Mouse (Mus musculus) intestine, embryonic 15.5 days (tissue): ENCODE measurements around the gene Fmo1. TPM values are rescaled to one million over a fixed set of nuclear protein-coding genes. Genes with fewer than 3 reads are reported as not detected.

Source experiments
- polyA plus RNA-seq: library from polyadenylated mRNA; unstranded; fragments of >200 nt; fragmentation: Nextera tagmentation; extraction: Ambion mirVana; gene quantifications from 2 replicates; pipeline ENCODE4 v1.2.1, GENCODE M21; 2015

Gene Fmo1
- polyA plus RNA-seq, 1 experiment from 2014 or later = 20.4 TPM

Other genes with a start within 250 kb of the Fmo1 start
- 0.10 and 0.21 TPM in 2 replicates for gene Myoc, start 227.5 kb downstream of the Fmo1 start, polyA plus RNA-seq
- not detected in 2 replicates for gene Myocos, start 208.4 kb downstream of the Fmo1 start, polyA plus RNA-seq
- gene Prrc2c, start 126.1 kb downstream of the Fmo1 start, polyA plus RNA-seq = 130 and 139 TPM in 2 replicates
- gene Fmo4, start 52.6 kb downstream of the Fmo1 start, polyA plus RNA-seq = 6.8 and 7.4 TPM in 2 replicates
- 2.5 and 2.9 TPM in 2 replicates for gene Fmo2, start 32.1 kb upstream of the Fmo1 start, polyA plus RNA-seq
- not detected in 2 replicates for gene Fmo6, start 70.9 kb upstream of the Fmo1 start, polyA plus RNA-seq
- gene Fmo3, start 117.9 kb upstream of the Fmo1 start, polyA plus RNA-seq = not detected in 2 replicates
- not detected in 2 replicates for gene Mroh9, start 219.1 kb upstream of the Fmo1 start, polyA plus RNA-seq